Mouse (Mus musculus): Measurements from ENCODE around the gene Dock9. TPM values are rescaled to one million over a fixed set of nuclear protein-coding genes. Genes with fewer than 3 reads are reported as not detected.

Dock9 gene
- polyA plus RNA-seq, 1 experiment from 2014 or later = 6.0 TPM

DNA sequence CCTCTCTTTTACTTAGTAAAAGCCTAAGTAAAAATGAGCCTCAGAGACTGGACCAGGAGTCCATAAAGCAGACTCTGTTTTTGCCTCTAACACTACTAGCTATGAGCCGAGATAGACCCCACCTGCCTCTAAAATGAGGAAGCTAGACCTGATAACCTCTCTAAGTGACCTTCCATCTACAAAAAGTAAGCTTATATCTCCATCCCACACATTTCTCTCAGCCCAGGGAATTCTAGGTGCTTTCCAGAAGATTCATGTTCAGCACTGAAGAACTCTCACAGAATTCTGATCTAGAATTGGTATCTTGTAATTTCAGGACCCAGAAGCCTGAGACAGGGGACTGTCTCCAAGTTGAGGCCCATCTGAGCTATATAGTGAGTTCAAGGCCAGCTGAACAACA is 12.2 kb downstream of the Dock9 start:
- DNase-seq (ENCODE audit: low spot score) (no peak), ATAC-seq (ENCODE audit: low FRiP score) (no peak)
- WGBS = 84% methylated on average over 1 of the region's 1 CpGs
- Histone ChIP-seq H3K27me3 (ENCODE audit: control insufficient read depth, insufficient read depth, low read length) (no peaks in the 10 kb centered on the region), H3K9me3 (ENCODE audit: control insufficient read depth, low read length) (no peaks in the 10 kb centered on the region), H3K36me3 (ENCODE audit: control insufficient read depth, insufficient read depth, low read length) (no peaks in the 10 kb centered on the region), H3K4me2 (replicated peaks; ENCODE audit: low read depth, low read length) (no peak overlapping the region), H3K4me3 (ENCODE audit: low read depth, low read length) (no peak overlapping the region), H3K9ac (ENCODE audit: low read depth, low read length) (no peak overlapping the region), H3K4me1 (replicated peaks; ENCODE audit: control insufficient read depth, insufficient read depth, low read length) (no peaks in the 10 kb centered on the region; the same call in 1 of the 2 replicates), H3K27ac (ENCODE audit: low read depth, low read length) (no peak overlapping the region)

DNA sequence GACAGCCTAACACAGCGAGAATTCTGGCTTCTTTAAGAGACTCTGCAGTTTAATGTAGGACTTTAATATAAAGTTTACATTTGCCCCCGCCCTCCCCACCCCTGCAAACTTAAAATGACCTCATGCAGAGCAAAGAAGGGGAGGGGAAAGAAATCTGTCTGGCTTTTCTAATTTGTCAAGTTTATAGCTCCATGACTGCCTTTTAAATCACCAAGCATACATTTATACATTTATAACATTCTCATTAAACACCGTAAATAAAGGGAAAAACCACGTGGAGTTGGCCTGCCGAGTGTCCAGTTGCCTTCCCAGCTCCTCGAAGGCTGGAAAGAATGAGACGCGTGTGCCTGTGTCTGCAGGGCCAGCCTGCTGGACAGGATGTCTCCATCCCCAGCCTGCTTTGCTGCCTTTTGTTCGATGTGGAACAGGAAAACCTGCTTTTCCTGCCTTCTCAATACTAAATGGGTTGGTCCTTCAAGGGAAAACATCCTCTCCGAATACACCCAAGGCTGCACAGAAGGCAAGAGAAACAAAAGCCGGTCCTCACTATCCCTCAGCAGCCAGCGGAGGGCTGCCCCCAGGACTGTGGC is 16.6 kb downstream of the Dock9 start:
- no peaks in the 10 kb centered on the region; the same call in 1 of the 2 replicates for H3K4me1 ChIP-seq (replicated peaks; ENCODE audit: control insufficient read depth, insufficient read depth, low read length)
- H3K27ac ChIP-seq (ENCODE audit: low read depth, low read length) = no peak overlapping the region
- no peaks in the 10 kb centered on the region for H3K36me3 ChIP-seq (ENCODE audit: control insufficient read depth, insufficient read depth, low read length)
- DNase-seq (ENCODE audit: low spot score) = no peak
- no peak for ATAC-seq (ENCODE audit: low FRiP score)
- 70% methylated on average over 12 of the region's 12 CpGs for WGBS
- no peak overlapping the region for H3K9ac ChIP-seq (ENCODE audit: low read depth, low read length)
- no peaks in the 10 kb centered on the region for H3K27me3 ChIP-seq (ENCODE audit: control insufficient read depth, insufficient read depth, low read length)
- no peak overlapping the region for H3K4me2 ChIP-seq (replicated peaks; ENCODE audit: low read depth, low read length)
- no peak overlapping the region for H3K4me3 ChIP-seq (ENCODE audit: low read depth, low read length)
- no peaks in the 10 kb centered on the region for H3K9me3 ChIP-seq (ENCODE audit: control insufficient read depth, low read length)

DNA sequence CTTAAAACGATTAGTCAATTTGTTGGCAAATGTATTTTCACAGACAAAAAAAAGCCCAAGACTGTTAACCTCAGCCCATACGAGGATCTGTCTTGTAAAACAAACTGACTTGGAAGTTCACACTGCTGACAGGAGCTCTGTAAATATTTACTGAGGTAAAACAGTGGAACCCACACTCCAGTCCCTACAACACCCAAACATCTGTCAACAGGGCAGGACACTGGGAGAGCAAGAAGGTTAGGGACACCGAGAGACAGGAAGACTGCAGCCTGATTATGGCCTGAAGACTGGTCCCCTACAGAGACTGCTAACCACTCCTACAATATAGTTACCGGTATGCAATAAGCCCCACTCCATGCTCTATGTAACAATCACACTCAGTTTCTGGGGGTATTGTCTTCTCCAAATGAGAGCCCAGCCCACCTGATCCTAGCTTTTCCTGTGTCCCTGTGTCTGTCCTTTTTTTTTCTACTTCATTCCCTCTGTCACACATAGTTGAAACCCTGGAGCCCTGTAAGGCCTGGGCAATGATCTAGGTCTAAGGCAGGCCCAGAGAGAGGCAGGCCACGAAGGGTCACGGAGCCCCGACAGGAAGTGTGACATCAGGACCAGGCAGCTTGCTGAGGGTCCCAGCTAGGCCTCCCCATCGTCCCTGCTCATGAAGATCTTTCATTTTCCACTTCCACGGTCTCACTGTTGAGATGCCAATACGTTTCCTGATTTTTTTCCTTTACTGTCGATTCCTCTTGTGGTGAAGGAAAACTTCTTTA is 17.3 kb downstream of the Dock9 start:
- Histone ChIP-seq H3K27ac (ENCODE audit: low read depth, low read length) (no peak overlapping the region), H3K9me3 (ENCODE audit: control insufficient read depth, low read length) (no peaks in the 10 kb centered on the region), H3K9ac (ENCODE audit: low read depth, low read length) (no peak overlapping the region), H3K4me3 (ENCODE audit: low read depth, low read length) (no peak overlapping the region), H3K27me3 (ENCODE audit: control insufficient read depth, insufficient read depth, low read length) (no peaks in the 10 kb centered on the region), H3K4me2 (replicated peaks; ENCODE audit: low read depth, low read length) (no peak overlapping the region), H3K36me3 (ENCODE audit: control insufficient read depth, insufficient read depth, low read length) (no peaks in the 10 kb centered on the region), H3K4me1 (replicated peaks; ENCODE audit: control insufficient read depth, insufficient read depth, low read length) (no peaks in the 10 kb centered on the region; the same call in 1 of the 2 replicates)
- ATAC-seq (ENCODE audit: low FRiP score) (no peak), DNase-seq (ENCODE audit: low spot score) (no peak)
- WGBS = 72% methylated on average over 11 of the region's 11 CpGs

DNA sequence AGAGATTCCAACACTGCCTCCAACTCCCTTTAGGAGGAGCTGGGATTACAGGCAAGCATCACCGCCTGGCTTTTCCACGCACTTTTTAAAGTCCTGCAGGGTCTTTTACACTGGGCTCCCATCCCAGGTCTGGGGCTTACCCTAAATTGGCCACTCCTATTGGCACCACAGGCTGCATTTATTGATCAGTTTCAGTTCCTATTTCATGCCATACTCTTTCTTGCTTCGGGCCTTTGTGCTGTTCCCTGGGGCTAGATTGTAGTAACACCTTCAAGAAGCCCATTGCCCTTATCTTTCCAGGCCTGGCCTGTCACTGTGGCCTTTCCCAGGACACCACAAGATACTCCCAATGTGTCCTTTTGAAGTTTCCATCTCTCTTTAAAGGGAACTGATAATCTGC is 18.0 kb downstream of the Dock9 start:
- 80% methylated on average over 3 of the region's 3 CpGs for WGBS
- no peak for ATAC-seq (ENCODE audit: low FRiP score)
- H3K36me3 ChIP-seq (ENCODE audit: control insufficient read depth, insufficient read depth, low read length) = no peaks in the 10 kb centered on the region
- H3K4me3 ChIP-seq (ENCODE audit: low read depth, low read length) = no peak overlapping the region
- H3K4me1 ChIP-seq (replicated peaks; ENCODE audit: control insufficient read depth, insufficient read depth, low read length) = no peaks in the 10 kb centered on the region; the same call in 1 of the 2 replicates
- no peak for DNase-seq (ENCODE audit: low spot score)
- no peak overlapping the region for H3K9ac ChIP-seq (ENCODE audit: low read depth, low read length)
- H3K27me3 ChIP-seq (ENCODE audit: control insufficient read depth, insufficient read depth, low read length) = no peaks in the 10 kb centered on the region
- no peaks in the 10 kb centered on the region for H3K9me3 ChIP-seq (ENCODE audit: control insufficient read depth, low read length)
- H3K4me2 ChIP-seq (replicated peaks; ENCODE audit: low read depth, low read length) = no peak overlapping the region
- no peak overlapping the region for H3K27ac ChIP-seq (ENCODE audit: low read depth, low read length)

DNA sequence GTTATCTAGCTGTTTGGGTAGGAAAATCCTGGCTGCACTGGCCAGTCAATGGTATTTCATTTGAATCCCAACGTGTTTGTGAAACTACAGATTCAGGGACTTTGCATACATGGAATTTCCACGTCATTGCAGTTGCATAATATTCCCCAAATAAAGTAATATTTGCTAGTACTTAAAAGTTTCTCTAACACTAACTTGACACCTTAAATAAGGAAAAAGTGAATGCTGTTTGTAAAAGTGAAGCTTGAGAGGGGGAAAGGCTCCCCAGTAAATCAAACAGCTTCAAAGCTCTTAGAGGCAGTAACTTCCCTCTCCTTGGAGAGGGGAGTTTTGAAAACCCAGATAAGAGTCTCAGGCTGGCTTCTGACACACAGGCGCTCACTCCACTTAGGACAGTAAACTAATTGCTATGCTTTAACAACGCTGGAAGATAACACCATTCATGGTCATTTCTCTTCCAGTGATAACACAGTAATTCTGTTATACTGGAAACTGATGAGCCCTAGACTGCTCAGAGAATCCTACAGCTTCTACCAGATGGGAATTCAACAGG is 20.3 kb downstream of the Dock9 start:
- H3K4me1 ChIP-seq (replicated peaks; ENCODE audit: control insufficient read depth, insufficient read depth, low read length) = no peaks in the 10 kb centered on the region; the same call in 1 of the 2 replicates
- no peak overlapping the region for H3K9ac ChIP-seq (ENCODE audit: low read depth, low read length)
- H3K4me2 ChIP-seq (replicated peaks; ENCODE audit: low read depth, low read length) = no peak overlapping the region
- ATAC-seq (ENCODE audit: low FRiP score) = no peak
- no peaks in the 10 kb centered on the region for H3K9me3 ChIP-seq (ENCODE audit: control insufficient read depth, low read length)
- H3K27ac ChIP-seq (ENCODE audit: low read depth, low read length) = no peak overlapping the region
- DNase-seq (ENCODE audit: low spot score) = no peak
- WGBS = 87% methylated on average over 4 of the region's 4 CpGs
- H3K36me3 ChIP-seq (ENCODE audit: control insufficient read depth, insufficient read depth, low read length) = no peaks in the 10 kb centered on the region
- H3K27me3 ChIP-seq (ENCODE audit: control insufficient read depth, insufficient read depth, low read length) = no peaks in the 10 kb centered on the region
- H3K4me3 ChIP-seq (ENCODE audit: low read depth, low read length) = no peak overlapping the region

DNA sequence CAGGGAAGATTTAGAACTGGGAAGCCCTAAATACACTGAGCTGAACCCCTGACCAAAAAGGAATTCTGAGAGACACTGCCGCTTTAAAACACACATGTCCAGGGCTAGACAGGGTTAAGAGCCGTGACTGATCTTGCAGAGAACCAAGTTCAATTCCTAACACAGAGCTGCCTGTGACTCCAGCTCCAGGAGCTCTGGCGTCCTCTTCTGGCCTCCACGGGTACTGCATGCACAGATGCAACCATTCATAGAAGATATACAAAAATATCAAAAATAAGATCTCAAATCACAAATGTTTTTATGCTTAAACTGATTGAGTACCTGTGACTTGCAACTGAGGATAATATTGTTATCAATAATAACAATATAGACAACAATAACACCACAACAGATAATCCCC is 20.9 kb downstream of the Dock9 start:
- H3K4me3 ChIP-seq (ENCODE audit: low read depth, low read length) = no peak overlapping the region
- no peaks in the 10 kb centered on the region for H3K36me3 ChIP-seq (ENCODE audit: control insufficient read depth, insufficient read depth, low read length)
- H3K9me3 ChIP-seq (ENCODE audit: control insufficient read depth, low read length) = no peaks in the 10 kb centered on the region
- ATAC-seq (ENCODE audit: low FRiP score) = no peak
- no peak overlapping the region for H3K9ac ChIP-seq (ENCODE audit: low read depth, low read length)
- no peaks in the 10 kb centered on the region; the same call in 1 of the 2 replicates for H3K4me1 ChIP-seq (replicated peaks; ENCODE audit: control insufficient read depth, insufficient read depth, low read length)
- H3K27me3 ChIP-seq (ENCODE audit: control insufficient read depth, insufficient read depth, low read length) = no peaks in the 10 kb centered on the region
- H3K27ac ChIP-seq (ENCODE audit: low read depth, low read length) = no peak overlapping the region
- DNase-seq (ENCODE audit: low spot score) = no peak
- 86% methylated on average over 4 of the region's 4 CpGs for WGBS
- H3K4me2 ChIP-seq (replicated peaks; ENCODE audit: low read depth, low read length) = no peak overlapping the region

DNA sequence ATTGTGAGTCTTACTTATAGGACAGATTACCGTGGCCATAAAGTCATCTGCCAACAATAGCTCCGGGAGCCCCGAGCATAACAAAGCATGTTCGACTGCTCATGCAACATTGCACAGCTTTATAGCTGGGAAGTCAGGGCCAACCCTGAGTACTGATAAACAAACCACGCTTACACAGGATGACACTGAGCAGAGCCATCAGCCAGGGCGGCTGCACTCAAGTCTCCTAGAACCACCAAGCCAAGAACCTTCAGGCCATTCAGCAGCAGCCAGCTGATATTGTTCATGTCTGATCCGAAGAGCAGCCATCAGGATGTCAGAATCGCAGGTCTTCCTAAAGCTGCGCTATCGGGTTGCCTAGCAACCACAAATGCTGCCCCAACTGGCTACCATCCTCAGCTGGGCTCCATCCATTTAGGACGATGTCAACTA is 35.6 kb downstream of the Dock9 start:
- H3K36me3 ChIP-seq (ENCODE audit: control insufficient read depth, insufficient read depth, low read length) = no peaks in the 10 kb centered on the region
- WGBS = 48% methylated on average over 11 of the region's 11 CpGs
- H3K4me3 ChIP-seq (ENCODE audit: low read depth, low read length) = no peak overlapping the region
- 0 out of 2 replicates have a peak overlapping the region, but pooled peaks have one; percentile 16 for H3K9ac ChIP-seq (ENCODE audit: low read depth, low read length)
- 0 out of 2 replicates have a peak, but pooled peaks cover 2% of the 10 kb centered on the region for H3K4me1 ChIP-seq (replicated peaks; ENCODE audit: control insufficient read depth, insufficient read depth, low read length)
- no peaks in the 10 kb centered on the region for H3K9me3 ChIP-seq (ENCODE audit: control insufficient read depth, low read length)
- peak; percentile 57 for DNase-seq (ENCODE audit: low spot score)
- no peak overlapping the region for H3K27ac ChIP-seq (ENCODE audit: low read depth, low read length)
- H3K4me2 ChIP-seq (replicated peaks; ENCODE audit: low read depth, low read length) = no peak overlapping the region
- peak; percentile 62; the same call in 1 of the 2 replicates for ATAC-seq (ENCODE audit: low FRiP score)
- peaks cover 3% of the 10 kb centered on the region for H3K27me3 ChIP-seq (ENCODE audit: control insufficient read depth, insufficient read depth, low read length)

DNA sequence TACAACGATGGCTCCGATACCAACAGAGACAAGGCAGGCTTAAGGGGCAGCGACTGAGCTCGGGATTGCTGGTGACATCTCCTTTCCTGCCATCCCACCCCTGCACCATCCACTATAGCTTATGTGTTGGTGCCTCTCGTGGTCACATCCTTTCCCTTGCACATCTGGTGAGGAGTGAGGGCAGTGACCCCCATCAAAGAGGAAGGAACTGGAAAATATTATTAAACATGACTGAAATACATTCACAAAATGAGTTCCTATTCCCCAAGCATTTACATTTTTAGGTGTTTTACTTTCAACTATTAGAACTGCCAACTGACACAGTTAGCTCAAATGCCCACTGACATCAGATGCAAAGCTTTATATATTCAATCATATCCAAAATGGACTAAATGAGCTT is 37.2 kb downstream of the Dock9 start:
- H3K27ac ChIP-seq (ENCODE audit: low read depth, low read length) = no peak overlapping the region
- H3K4me2 ChIP-seq (replicated peaks; ENCODE audit: low read depth, low read length) = no peak overlapping the region
- ATAC-seq (ENCODE audit: low FRiP score) (no peak), DNase-seq (ENCODE audit: low spot score) (no peak)
- no peaks in the 10 kb centered on the region for H3K9me3 ChIP-seq (ENCODE audit: control insufficient read depth, low read length)
- no peak overlapping the region for H3K4me3 ChIP-seq (ENCODE audit: low read depth, low read length)
- H3K4me1 ChIP-seq (replicated peaks; ENCODE audit: control insufficient read depth, insufficient read depth, low read length) = 0 out of 2 replicates have a peak, but pooled peaks cover 2% of the 10 kb centered on the region
- H3K27me3 ChIP-seq (ENCODE audit: control insufficient read depth, insufficient read depth, low read length) = no peaks in the 10 kb centered on the region; the same call in 1 of the 2 replicates
- H3K9ac ChIP-seq (ENCODE audit: low read depth, low read length) = no peak overlapping the region
- 91% methylated on average over 5 of the region's 5 CpGs for WGBS
- no peaks in the 10 kb centered on the region for H3K36me3 ChIP-seq (ENCODE audit: control insufficient read depth, insufficient read depth, low read length)
